Mouse (Mus musculus) thymus, postnatal 0 days (tissue): ENCODE measurements around the gene Mrap2. TPM values are rescaled to one million over a fixed set of nuclear protein-coding genes. Genes with fewer than 3 reads are reported as not detected.
"Not testable (repeated sequence)": the region's sequence is repeated elsewhere in the genome, so short reads cannot be mapped to it uniquely, and the experiment has no call there.

Experiments
- DNase-seq: peaks from one replicate; pipeline ENCODE4 v3.0.0-alpha.2; 2015; ENCODE audit warnings: low spot score
- polyA plus RNA-seq: library from polyadenylated mRNA; unstranded; fragments of >200 nt; fragmentation: Nextera tagmentation; extraction: Ambion mirVana; gene quantifications from 2 replicates; pipeline ENCODE4 v1.2.1, GENCODE M21; 2015

The Mrap2 gene
- polyA plus RNA-seq: 0.05 and 0.21 TPM in 2 replicates

DNA sequence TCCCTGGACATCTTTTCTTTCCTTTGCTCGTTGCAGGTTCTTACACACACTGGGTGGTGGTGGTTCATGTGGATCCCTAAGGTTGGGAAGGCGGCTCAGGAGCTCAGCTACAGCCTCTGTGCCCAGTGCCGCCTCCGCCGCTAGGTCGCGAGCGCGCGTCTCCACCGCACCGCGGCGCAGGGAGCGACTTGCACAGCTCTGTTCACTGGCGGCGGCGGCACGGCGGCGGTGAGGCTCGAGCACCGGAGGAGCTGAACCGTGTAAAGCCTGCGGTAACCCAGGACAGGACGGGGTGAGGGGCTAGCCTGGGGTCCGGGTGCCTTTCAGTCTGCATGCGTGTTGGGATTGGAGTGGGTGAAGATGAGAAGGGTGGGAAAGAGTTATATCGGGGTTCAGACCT, at the start of gene Mrap2:
Gene Mrap2, plus strand, starts transcription at position 201 of the 400 bp plus-strand sequence.
- no peak for DNase-seq

- DNase-seq: no peak
Observed at GRCm38 (mm10) chr9:87097989-87098388, 46.1 kb upstream of the Mrap2 start.

DNA sequence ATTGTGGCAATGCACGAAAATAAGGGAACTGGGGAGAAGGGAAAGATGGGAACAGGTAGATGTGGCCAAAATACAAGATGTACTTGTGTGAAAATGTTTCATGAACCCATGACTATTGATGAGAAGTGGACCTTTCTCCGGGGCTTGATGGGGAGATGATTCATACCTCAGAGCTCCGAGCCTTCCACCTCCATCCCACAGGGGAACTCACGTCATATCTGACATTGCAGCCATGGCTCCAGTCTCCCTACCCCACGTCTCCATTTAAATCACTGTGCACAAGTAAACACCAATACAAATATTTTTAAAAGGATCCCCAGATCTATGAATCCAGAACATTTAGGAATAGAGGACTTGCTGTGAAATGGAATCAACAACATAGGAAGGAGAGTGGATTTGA, 29.1 kb upstream of the Mrap2 start:
- no peak for DNase-seq

- DNase-seq: no peak
Observed at GRCm38 (mm10) chr9:87115456-87115931, 28.6 kb upstream of the Mrap2 start.

- DNase-seq: no peak
Observed at GRCm38 (mm10) chr9:87115978-87116377, 28.1 kb upstream of the Mrap2 start.

DNA sequence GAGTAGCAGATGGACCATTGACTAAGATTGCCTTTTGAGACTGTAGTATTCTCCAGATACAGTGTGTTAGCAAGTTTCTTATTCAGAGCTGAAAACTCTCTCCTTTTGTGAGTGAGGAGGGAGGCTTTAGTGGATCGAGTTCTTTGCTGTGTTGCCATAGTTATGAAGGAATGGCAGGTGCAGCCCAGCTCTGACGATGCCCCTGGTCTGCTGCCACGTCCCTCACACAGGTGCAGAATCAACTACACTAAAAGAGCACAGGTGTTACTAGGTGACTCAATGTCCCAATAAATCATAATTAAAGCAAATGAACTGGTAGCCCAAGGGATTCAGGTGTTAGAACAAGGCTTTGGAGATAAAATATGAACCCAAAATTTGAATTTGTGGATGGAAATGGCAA, 25.1 kb upstream of the Mrap2 start:
- DNase-seq: no peak

- no peak for DNase-seq
Observed at GRCm38 (mm10) chr9:87121956-87122493, 22.1 kb upstream of the Mrap2 start.

GRCm38 (mm10) chr9:87127046-87127445, 17.1 kb upstream of the Mrap2 start:
- not testable (repeated sequence) for DNase-seq

- DNase-seq: no peak
Observed at GRCm38 (mm10) chr9:87135765-87136558, 8.1 kb upstream of the Mrap2 start.

DNA sequence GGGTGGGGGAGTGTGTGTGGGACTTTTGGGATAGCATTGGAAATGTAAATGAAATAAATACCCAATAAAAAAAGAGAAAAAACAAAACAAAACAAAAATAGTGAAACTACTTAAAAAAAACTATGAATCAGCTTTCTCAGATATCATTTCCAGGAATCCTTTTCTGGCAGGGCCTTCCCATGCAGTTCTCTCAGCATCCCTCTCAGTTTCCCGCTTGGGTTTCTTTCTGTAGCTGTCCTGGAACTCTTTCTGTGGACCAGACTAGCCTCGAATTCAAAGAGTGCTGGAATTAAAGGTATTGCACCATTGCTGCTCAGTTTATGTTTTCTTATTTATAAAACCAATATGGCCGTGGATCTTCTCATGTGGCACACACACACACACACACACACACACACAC, 1.0 kb upstream of the Mrap2 start:
- DNase-seq: no peak

DNA sequence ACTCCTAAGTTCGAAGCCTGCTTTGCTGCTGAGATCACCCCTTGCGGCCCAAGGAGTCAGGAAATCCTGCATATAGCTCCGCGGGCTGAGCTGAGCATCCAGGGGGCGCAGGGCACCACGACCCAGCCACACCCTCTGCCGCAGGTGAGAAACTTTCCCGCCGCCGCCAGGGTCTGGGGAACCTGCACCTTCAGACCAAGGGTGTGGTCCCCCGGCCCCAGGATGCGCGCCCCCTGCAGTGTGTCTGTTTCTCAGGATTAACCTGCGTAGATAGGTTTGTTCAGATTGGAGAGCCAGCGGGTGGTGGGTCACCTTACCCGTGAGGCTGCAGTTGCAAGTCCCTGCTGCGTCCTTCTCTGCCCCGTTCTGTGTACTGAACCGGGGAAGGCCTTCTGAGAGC, 426 bp downstream of the Mrap2 start:
- DNase-seq: no peak

DNA sequence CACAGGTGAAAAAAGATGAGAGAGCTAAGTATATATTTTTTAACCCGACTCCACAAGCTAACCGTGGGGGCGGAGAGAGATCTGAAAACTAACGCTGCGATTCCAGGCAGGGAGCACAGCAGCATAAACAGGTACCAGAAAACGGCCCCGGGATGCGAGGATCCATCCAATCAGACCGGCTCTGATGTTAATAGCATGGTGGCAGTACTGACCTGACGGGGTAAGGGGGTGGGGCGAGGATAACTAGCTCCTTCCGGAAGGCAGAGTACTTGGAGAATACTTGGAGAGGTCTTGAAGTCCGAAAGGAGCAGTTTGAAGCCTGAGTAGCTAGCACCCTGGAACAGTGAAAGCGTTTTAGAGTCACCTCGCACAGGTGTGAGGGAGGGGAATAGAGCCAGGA, 1.1 kb downstream of the Mrap2 start:
- no peak for DNase-seq

DNA sequence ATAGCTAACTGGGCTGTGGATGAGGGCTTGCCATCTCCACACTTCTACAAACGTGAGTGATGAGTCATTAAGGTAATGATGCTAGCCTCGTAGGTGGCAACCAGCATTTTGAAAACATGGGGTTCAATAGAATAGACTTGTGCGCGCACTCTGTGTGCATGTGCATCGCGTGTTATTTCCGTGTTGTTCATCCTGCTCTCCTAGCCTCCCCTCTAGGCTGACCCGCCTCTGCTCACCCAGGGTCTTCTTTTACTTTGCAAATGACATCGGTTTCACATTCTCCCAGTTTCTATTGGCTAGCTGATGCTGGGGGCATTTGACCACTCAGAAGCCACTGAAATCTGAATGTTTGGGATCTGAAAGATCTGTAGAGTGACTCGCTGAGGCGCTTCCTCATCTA, 1.6 kb downstream of the Mrap2 start:
- DNase-seq: no peak

- DNase-seq: no peak
Observed at GRCm38 (mm10) chr9:87146400-87146799, 2.3 kb downstream of the Mrap2 start.

DNA sequence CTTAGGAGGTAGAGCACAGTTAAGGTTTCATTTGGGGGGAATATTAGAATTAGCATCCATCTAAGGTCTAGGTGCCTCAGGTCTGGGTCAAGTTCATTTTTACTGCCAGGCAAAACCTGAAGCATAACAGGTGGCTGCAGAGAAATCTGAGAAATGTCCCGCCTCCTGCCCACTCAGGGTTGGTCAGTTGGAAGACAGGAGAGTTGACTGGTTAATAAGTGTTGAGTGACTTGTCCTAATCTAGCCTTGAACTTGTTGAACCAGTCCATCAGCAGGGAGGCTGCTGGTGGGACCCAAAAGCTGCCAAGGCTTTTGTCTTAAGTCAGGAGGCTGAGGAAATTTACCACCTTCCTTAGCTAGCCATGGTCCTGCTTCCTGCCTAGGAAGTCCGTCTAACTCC, 3.8 kb downstream of the Mrap2 start:
- no peak for DNase-seq

GRCm38 (mm10) chr9:87152641-87153325, 8.7 kb downstream of the Mrap2 start:
- DNase-seq: no peak

GRCm38 (mm10) chr9:87162559-87162958, 18.5 kb downstream of the Mrap2 start:
- no peak for DNase-seq

GRCm38 (mm10) chr9:87167001-87167830, 23.1 kb downstream of the Mrap2 start:
- no peak for DNase-seq

DNA sequence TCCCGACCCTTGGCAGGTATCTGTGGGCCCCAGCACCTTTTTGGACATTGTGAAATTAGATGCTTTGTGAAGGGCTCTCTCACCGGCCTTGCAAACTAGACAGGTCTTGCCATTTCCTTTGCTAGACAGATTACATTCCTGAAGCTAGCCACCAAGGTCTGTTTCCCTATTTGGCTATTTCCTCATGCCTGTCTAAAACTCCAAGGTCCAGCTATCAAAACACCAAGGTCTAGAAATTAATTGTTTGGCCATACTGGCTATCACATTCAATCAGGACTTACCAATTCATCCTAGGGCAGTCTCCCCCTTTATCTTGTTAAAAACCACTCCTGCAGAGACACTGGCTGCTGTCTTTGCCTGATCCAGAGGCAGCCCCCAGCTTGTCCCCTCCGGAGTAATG, 23.9 kb downstream of the Mrap2 start:
- no peak for DNase-seq

GRCm38 (mm10) chr9:87169144-87169543, 25.0 kb downstream of the Mrap2 start:
- no peak for DNase-seq

GRCm38 (mm10) chr9:87170891-87171290, 26.8 kb downstream of the Mrap2 start:
- no peak for DNase-seq
